Mouse (Mus musculus) bone marrow, adult 2 months (tissue): ENCODE data around the gene Dhrs11. TPM values are rescaled to one million over a fixed set of nuclear protein-coding genes. Genes with fewer than 3 reads are reported as not detected.

ENCODE experiments used
- H3K27ac ChIP-seq: fragments of 200-500 bp; 2 replicates; pipeline ENCODE4 v1.5.1; 2012; ENCODE audit warnings: low read depth, mild to moderate bottlenecking, control low read depth, inconsistent platforms, low read length; ENCODE audit not compliant: control insufficient read depth, poor library complexity, insufficient read depth
- H3K4me1 ChIP-seq: fragments of 200-500 bp; 2 replicates; pipeline ENCODE4 v1.6.1; 2011; ENCODE audit warnings: low read length; ENCODE audit not compliant: control insufficient read depth, insufficient read depth
- H3K4me3 ChIP-seq: fragments of 200-500 bp; replicated peaks from 2 replicates; pipeline ENCODE3; 2011; ENCODE audit warnings: mild to moderate bottlenecking, low read depth, low read length, control low read depth; ENCODE audit not compliant: control insufficient read depth
- CTCF ChIP-seq: fragments of 200-500 bp; IDR thresholded peaks from 2 replicates; pipeline ENCODE4 v1.5.1; 2011; ENCODE audit warnings: low read length, control low read depth; ENCODE audit not compliant: control insufficient read depth, insufficient read depth
- POLR2A ChIP-seq: fragments of 200-500 bp; IDR thresholded peaks from 2 replicates; pipeline ENCODE4 v1.6.1; 2011; ENCODE audit warnings: low read depth, mild to moderate bottlenecking, control low read depth, low read length, borderline replicate concordance; ENCODE audit not compliant: control insufficient read depth
- WGBS: fragments of 180-500 bp; shearing (Covaris S2); methylation state at CpG from one replicate; pipeline ENCODE4 v1.1.7; 2018; 5-methylcytosine and 5-hydroxymethylcytosine counted together
- polyA plus RNA-seq: library from polyadenylated mRNA; stranded (reverse); fragments of >200 nt; gene quantifications from 2 replicates; pipeline ENCODE4 v1.2.4, GENCODE M21; 2011; ENCODE audit warnings: low replicate concordance; ENCODE audit not compliant: missing spikeins, insufficient read depth, insufficient read length

Dhrs11 gene
- polyA plus RNA-seq, 1 experiment = 144 TPM

DNA sequence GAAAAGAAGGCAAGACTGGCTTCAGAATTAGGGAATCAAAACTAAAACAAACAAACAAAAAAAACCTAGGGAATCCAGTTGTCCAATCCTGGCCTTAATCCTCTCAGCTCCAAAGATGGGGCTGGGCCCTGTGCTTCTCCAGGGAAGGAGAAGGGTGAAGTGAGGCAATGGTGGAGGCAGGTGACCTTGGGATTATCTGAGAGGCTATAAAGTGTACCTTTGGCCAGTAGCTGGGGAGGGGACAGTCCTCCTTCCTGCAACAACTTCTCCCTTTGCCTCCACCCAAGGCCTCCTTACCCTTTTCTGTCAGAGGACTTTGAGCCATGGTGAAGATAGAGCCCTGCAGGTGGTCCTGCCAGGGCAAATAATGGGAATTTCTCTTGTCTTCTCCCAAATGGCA, 1.3 kb downstream of the Dhrs11 start:
- Histone ChIP-seq H3K4me3 (peak overlapping the region; percentile 98), H3K27ac (peak overlapping the region; percentile 20; the same call in 1 of the 2 replicates), H3K4me1 (no peaks in the 10 kb centered on the region; the same call in 1 of the 2 replicates)
- TF ChIP-seq POLR2A (no peak), CTCF (no peak)

DNA sequence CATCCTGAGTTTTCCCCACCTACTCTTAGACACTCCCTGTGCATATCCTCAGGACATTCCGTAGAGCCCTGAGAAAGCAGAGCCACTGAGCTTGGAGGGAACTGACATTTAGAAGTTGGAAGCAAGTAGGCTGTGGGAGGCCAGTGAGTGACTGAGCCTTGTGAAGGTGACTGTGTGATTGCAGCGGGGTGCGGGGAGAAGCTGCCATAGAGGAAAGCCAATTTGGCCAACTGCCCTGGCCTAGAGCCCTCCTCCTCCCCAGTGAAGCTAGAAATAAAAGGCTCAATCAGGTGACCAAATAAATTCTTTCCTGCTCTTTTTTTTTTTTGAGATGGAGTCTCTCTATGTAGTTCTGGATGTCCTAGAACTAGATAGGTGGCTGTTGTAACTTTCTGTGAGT, 2.6 kb downstream of the Dhrs11 start:
- peak overlapping the region; percentile 66 for H3K27ac ChIP-seq
- TF ChIP-seq CTCF (no peak), POLR2A (no peak)
- peaks cover 2% of the 10 kb centered on the region for H3K4me1 ChIP-seq
- peak overlapping the region; percentile 56 for H3K4me3 ChIP-seq
- 59% methylated on average over 3 of the region's 3 CpGs for WGBS

DNA sequence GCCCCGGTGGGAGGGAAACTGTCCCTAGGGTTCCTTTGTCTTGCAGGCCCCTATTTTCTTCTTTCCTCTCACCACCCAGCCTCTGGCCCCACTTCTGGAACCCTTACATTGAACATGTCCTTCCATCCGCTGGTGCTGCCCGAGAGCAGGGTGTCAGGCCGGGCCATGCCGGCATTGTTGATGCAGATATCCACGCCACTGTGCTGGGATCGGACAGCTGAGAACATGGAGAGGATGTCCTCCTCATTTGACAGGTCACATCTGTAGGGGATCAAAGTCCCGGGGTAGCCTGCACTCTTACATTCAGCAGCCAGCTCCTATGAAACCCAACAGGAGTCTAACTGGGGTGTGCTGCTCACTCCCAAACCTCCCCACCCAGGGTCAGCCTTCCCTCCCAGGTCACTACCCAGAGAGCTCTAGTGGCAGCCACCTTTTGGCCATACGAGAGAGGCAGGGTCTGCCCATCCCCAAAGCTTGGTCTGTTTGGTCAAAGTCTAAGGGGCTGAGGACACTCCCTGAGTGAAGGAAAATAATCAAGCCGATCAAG, 3.5 kb downstream of the Dhrs11 start:
- WGBS = 88% methylated on average over 10 of the region's 10 CpGs
- Histone ChIP-seq H3K27ac (peak overlapping the region; percentile 66), H3K4me3 (peak overlapping the region; percentile 50), H3K4me1 (peaks cover 2% of the 10 kb centered on the region)
- no peak for TF ChIP-seq CTCF

DNA sequence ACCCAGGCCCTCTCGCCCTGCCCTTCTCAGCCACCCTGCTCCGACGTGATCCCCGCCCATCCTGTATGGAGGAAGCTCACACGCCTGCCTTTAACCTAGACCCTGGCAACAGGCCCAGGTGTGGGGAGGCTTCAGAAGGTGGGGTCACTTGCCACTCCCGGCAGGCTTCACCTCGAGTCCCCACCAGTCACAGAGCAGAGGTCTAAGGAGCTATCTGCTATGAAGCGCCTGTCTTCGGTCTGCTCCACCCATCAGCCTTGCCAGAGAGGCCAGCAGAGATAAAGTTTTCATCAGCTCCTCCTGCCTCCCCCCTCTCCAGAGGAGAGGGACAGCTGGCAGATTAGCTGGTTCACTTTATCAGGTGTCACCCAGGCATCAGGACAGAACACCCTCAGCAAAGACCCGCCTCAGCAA, 5.3 kb downstream of the Dhrs11 start:
- Histone ChIP-seq H3K4me3 (no peak overlapping the region), H3K4me1 (peaks cover 2% of the 10 kb centered on the region), H3K27ac (peak overlapping the region; percentile 70)
- 47% methylated on average over 10 of the region's 10 CpGs for WGBS
- TF ChIP-seq CTCF = no peak
- TF ChIP-seq POLR2A = peak; percentile 84

DNA sequence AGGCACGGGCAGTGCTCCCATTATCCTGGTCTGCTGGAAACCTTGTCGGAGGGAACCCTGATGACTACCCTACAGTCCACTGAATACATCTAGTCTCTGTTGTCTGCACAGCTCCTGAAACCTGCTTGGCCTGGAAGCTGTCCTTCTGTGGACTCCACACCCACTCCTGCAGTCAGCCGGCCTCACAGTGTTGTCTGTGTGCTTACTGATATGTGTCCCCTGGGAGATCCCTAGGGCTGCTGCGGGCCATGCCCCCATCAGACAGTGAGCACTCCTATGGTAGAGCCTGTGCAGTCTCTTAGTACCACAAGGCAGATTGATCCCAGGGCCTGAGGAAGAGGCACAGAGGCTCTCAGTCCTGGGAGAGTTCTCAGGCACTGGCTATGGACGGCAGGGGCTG, 6.3 kb downstream of the Dhrs11 start:
- no peak for TF ChIP-seq CTCF
- TF ChIP-seq POLR2A = peak; percentile 34; the same call in 1 of the 2 replicates
- Histone ChIP-seq H3K27ac (peak overlapping the region; percentile 70), H3K4me3 (peak overlapping the region; percentile 59), H3K4me1 (peaks cover 2% of the 10 kb centered on the region)
- 65% methylated on average over 5 of the region's 5 CpGs for WGBS

DNA sequence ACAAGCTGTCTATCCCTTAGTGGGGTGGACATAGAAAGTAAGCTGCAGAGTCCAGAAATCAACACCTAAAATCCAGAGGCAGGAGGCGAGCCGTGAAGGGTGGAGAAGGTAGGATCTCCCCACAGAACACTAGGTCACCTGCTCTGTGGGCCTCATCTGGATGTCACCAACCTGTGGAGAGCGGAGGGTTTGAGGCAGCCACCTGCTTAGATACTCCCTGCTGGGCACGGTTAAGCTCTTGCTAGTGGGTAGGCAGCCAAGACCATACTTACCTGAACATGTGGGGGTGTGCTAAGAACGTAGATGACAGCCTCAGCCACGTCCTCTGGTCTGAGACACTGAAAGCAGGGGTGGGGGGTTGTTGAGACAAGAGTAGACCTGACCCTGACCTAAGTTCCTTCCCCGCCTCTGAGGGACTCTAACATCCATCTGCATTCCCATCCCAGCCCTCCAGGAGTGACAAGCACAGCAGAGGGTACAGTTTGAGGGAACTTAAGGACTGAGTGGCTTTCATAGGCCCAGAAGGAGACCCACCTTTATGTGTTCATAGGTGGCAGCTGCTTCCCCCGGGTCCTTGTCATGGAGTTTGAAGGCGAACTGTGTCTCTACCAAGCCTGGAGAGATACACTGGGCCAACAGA, 7.5 kb downstream of the Dhrs11 start:
- H3K4me3 ChIP-seq = peak overlapping the region; percentile 6
- peak overlapping the region; percentile 52 for H3K27ac ChIP-seq
- peaks cover 2% of the 10 kb centered on the region for H3K4me1 ChIP-seq
- 90% methylated on average over 9 of the region's 9 CpGs for WGBS
- no peak for TF ChIP-seq CTCF
- TF ChIP-seq POLR2A = no peak

DNA sequence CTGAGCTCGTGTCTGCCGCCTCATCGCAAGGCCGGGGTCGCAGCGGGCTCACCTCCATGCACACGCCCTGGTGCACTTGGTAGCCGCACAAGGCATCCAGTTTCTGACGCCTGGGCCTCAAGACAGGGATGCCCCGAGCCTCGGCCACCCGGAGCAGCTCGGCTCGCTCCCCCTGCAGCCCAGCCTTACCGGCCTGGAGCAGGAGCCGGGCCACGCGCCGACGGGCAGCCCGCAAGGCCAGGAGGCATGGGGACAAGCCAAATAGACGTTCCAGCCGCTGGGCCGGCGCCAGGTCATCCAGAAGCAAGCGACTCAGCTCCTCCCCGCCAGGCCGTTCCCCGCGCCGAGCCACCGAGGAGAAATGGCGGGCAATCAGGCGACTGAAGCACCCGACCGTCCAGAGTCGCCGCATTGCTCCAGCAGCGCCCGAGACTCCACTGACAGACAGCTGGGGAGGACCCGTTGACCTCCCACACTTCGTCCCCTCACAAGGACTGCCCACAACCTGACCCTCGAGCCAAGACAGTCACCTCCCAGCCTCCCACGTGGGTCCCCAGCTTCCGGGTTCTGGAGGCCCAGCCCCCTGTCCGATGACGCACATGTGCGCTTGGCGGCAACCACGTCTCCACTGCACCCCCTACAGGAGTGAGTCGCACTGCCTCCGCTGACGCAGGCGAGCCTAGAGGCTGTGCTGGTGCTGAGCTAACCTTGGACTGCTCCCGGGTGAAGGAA, 9.7 kb downstream of the Dhrs11 start, which contains the start of gene Mrm1:
TSS of gene Mrm1 (minus strand) at position 555 of the 732 bp plus-strand sequence.
- Histone ChIP-seq H3K27ac (peak within 1 kb of the TSS; percentile 94), H3K4me3 (peak within 1 kb of the TSS; percentile 90), H3K4me1 (peaks cover 2% of the 10 kb centered on the region)
- TF ChIP-seq POLR2A (peak; percentile 77; the same call in 1 of the 2 replicates), CTCF (peak; percentile 89)
- under 1% methylated on average over 55 of the region's 55 CpGs for WGBS
